Mouse (Mus musculus) embryonic stem cell, embryonic (primary cell): Measurements from ENCODE around the gene Olfr834.

Experiments used
- CTCF ChIA-PET, 4 experiments: fragments of 300-600 bp in 2 of 4; fragments of 350-600 bp in 2 of 4; sonication (Branson Sonifier 250); formaldehyde crosslinking; loops; one replicate each; lab custom pipeline; 2022; ENCODE audit warnings: inconsistent platforms in 2 of 4; lab: Charles Lee
- POLR2A ChIA-PET, 4 experiments: fragments of 300-600 bp in 2 of 4; fragments of 350-600 bp in 2 of 4; sonication (Branson Sonifier 250); formaldehyde crosslinking; loops; one replicate each; lab custom pipeline; 2022; ENCODE audit warnings: antibody characterized with exemption in 4 of 4, inconsistent platforms in 1 of 4; lab: Charles Lee

The Olfr834 gene

GRCm38 (mm10) chr9:18987690-18988089 is at the start of gene Olfr834:
Olfr834 (plus strand) TSS chr9:18987990.
- ChIA-PET POLR2A (no interaction called here), CTCF (no interaction called here)

- ChIA-PET POLR2A (no interaction called here), CTCF (no interaction called here)
Observed at GRCm38 (mm10) chr9:18962021-18962420, 25.8 kb upstream of the Olfr834 start.

GRCm38 (mm10) chr9:19032435-19032834 is 44.6 kb downstream of the Olfr834 start, which contains the start of gene Olfr835:
Olfr835 (plus strand) TSS chr9:19032735.
- CTCF ChIA-PET, result no interaction called here
- POLR2A ChIA-PET, result no interaction called here
